Mouse (Mus musculus) right cerebral cortex, postnatal 25 days (tissue): Measurements from ENCODE around the gene Npc2.
A peak's percentile ranks its signal among the peaks of the same experiment; 100 is the strongest.

Source experiments
- DNase-seq: peaks from one replicate; pipeline ENCODE4 v3.0.0; 2022

Gene Npc2

DNA sequence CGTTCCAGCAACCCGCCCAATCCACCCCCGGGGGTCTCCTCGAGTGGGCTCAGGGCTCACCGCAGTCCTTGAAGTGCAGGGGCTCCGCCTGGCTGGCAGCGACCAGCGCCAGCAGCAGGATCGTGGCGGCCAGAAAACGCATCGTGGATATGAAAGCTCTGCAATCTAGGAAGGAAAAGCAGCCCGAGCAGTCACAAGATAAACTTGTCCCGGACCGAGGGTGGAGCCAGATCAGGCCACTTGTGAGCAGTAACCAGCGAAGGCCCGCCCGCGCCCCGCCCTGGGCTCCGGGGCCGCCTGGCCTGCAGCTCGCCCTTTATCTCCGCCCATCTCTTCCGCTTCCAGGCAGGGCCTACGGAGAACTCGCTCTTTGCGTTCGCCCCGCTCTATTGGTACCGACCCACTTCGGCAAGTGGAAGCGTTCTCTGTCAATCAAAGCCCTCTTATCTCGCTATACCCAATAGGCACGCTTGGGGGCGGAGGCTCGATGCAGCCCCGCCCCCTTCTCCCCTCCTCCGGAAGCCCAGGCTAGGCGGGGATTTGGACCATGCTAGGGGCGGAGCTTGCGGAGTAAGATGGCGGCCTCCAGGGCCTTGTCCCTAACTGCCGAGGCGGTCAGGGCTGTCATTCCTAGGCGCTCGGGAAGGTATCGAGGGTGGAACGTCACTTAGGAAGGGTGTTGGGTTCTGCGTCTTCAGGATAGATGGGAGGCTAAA, at the start of gene Npc2, which contains the start of gene Isca2:
TSS of gene Npc2 (minus strand) at position 427 of the 716 bp plus-strand sequence.
TSS of gene Isca2 (plus strand) at position 526 of the 716 bp plus-strand sequence.
- DNase-seq, result peak; percentile 95

DNA sequence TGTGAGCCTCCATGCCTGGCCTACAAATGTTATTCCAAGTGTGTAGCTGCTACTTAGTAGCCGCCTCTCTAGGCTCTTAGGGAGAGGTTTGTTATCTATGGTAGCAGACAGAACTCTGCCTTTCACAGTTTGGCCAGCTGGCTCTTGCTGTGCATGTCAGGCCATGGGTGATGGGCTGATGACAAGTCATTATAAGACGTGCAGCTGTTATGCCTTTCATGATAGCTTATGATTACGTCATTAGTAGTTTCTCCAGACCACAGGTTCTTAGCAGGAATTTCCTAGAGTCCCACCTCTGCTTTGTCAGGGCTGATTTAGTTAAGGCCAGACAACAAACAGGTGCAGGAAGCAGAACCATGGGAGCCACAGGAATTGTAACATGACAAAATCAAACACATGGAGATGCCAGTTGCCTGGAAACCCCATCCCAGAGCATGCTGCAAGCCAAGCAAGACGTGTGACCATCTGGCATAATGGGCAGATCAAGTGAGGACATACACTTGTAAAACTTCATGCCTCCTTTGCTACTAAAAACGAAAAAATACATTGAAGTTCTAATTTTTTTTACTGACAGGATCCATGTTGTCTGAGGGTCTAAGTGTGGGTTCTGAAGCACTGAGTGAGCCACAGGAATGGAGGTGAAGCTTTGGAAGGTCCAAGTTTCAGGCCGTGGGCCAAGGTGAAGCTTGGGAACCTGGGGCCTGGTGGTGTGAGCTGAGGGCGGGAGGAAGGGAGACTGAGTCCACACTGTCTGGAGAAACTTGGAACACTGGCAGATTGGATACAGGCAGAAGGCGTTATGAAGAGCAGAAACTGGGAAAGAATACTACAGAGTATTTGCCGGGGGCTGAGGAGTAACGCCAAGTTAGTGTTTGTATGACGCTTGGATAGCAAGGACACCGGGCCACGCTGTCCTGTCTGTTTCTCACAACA, 46.5 kb upstream of the Npc2 start:
- DNase-seq, result peak; percentile 29

DNA sequence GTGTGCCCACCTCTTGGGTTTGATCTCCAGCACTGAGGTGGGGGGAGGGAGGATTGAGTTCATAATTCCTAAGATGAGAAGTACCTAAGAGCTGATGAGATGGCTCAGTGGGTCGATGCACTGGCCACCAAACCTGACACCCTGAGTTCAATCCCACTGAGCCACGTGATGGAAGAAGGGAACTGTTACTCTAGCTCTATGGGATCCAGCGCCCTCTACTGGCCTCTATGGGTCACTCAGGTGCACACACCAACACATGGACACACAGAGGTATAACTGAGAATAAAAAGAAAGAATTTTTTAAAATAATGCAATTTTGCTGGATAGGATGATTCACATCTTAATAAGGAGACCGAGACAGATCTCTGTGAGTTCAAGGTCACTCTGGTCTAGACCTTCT, 45.5 kb upstream of the Npc2 start:
- no peak for DNase-seq

DNA sequence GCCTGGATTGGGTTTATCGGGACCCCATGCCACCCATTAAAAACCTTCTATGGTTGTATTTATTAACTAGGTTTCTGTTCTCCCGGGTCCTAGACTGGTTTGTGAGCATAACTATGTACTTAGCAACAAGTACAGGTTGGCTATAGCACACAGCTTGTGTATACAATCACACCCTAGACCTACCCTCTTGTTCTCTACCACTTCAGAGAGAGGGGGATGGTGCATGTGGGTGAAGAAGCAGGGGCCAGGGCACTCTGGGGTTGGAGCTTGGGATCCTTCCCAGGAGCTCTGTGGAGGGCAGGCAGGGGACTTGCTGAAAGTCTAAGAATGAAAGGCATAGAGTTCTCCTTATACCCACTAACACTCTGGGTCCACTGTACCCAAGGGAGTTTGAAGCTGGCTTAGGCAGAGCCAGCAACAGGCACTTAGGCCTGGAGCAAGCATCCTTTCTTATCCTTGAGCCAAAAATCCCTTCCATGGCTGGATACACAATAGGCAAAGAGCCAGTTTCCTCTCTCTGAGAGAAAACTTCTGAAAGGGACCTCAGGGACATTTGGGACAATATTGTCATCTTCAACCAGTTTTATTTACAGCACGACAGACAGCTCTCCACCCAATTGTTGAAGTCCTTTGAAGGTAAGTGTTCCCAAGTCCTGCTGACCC, 41.8 kb upstream of the Npc2 start:
- DNase-seq, result no peak

DNA sequence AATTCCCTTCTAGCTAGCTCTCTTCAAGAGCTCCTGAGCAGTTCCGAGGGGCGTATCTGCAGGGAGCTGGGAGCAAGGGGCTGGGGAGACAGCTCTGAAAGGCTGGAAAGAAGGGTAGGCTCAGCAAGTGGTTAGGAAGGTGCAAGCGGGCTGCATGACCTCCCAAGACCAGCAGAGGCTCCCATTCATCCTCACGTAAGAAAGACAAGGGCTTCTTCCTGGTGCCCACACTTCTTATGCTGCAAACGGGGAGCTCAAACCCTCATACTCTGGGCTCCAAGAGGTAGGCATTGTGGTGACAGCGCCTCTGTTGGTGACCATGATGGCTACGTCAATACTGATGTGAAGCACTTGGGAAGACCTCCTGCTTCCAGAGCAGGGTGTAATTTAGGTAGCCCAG, 40.8 kb upstream of the Npc2 start:
- DNase-seq, result no peak

DNA sequence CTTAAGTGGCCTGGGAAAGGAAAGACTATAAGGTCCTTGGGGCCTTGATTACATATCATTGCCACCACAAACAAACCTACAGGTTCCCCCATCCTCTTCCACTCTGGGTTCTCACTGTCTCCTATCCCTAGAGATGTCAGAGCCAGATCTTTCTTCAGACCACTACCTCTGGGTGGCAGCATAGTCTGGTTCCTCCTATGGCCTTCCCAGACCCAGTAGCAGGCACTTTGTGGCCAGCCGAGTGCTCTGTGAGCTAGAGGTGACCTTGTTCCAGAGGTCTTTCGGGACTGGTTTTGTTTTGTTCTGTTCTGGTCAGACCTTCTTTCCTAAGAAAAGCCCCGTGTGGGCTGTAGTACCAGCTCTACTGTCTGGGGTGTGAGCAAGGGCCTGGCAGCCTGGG, 39.1 kb upstream of the Npc2 start:
- DNase-seq, result no peak

DNA sequence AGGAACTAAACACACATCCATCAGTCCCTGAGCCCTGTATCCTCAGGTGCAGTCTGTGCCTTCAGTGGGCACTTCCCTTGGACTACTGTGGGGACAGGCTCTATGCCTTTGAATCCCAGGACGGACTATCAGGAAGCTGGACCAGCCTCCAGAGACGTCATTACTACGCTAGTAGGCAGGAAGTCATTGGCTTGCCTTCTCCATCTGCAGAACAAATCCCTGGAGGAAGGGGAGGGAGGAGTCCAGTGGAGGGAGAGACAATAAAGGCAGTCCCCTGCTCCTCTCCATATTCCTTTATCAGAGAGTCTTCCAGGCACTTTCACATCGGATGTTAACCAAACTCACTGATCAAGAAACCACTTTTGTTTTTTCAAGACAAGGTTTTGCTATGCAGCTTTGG, 38.6 kb upstream of the Npc2 start:
- no peak for DNase-seq

DNA sequence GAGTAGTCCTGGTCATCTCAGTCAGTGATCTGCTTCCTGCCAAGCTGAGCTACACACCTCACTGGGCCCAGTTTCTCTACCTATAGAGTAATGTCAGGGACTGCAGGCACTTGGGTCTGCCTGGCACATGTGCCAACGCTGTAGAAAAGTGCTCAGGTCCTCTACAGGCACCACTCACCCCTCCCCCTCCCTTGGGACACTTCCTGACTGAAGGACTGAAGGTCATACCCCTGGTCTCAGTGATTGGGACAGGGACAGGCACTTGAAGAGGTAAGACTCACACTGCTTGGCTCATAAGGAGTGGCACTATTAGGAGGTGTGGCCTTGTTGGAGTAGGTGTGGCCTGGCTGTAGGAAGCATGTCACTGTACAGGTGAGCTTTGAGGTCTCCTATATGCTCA, 37.9 kb upstream of the Npc2 start:
- no peak for DNase-seq

DNA sequence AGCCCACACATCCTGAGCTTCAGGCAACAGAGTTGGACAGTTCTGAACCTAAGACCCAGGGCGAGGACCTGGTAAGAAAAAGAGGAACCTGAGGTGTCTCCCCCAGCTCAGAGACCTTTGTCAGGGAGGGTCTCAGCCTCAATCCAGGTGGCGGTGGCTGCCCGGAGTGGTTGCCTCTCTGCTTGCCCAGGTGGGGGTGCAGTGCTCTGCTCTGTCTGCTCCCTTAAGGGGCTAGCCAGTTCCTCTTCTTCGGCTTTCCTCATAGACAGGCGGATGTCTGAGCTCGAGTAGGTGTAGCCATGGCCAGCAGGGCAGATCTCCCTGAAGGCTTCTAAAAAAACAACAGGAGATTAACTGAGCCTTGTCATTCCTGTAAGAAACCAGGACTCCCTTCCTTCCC, 36.1 kb upstream of the Npc2 start:
- DNase-seq, result no peak

DNA sequence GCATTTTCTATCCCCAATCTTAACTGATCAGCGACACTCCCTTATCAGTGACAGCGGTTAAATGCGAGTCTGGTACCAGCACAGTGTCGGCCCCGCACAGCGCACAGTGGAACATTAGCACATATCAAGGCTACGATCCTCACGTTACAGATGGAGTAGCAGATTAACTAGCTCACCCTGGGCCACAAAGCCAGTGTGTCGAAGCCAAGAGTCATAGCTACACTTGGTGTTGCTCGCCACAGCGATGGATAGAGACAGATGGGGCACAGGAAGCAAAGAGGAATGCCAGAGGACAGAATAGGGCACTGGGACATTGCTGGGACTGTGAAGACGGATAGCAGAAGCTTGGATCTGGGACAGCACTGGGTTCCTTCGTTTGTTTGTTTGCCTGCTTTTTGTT, 34.4 kb upstream of the Npc2 start:
- DNase-seq, result no peak

DNA sequence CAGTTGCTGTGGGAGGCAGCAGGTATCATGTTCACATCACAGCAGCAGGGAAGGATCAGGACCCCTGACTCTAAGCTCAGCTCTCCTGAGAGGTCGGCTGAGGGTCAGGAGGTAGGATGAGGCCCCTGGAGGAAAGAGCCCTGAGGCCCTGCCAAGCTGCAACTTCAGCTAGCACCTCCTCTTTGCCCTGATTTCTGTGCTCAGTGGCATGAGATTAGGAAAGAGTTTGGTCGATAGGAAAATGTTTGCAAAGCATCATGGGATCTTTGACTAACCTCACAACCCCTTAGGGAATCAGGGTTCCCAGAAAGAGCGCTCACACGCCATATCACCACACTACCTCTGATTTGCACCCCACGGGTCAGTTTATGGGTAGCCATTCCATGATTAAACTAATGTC, 33.8 kb upstream of the Npc2 start:
- no peak for DNase-seq

DNA sequence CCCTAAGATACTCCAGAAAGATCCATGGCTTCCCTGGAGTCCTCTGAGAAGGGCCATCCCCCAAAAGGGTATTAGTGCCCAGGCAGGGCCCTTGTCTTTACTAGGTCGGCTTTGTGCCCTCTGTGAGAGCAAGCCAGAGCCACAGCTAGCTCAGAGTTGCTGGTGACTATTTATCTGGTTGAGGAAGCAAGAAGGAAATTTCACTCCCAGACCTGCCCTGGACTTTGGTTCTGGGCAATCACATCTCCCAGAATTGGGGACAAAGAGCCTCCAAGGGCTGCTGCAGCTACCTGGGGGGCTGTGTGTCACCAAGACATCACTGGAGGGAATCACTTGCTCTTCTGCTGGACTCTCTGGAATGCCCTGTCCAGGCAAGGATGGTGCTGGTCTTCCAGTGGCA, 33.1 kb upstream of the Npc2 start:
- no peak for DNase-seq

DNA sequence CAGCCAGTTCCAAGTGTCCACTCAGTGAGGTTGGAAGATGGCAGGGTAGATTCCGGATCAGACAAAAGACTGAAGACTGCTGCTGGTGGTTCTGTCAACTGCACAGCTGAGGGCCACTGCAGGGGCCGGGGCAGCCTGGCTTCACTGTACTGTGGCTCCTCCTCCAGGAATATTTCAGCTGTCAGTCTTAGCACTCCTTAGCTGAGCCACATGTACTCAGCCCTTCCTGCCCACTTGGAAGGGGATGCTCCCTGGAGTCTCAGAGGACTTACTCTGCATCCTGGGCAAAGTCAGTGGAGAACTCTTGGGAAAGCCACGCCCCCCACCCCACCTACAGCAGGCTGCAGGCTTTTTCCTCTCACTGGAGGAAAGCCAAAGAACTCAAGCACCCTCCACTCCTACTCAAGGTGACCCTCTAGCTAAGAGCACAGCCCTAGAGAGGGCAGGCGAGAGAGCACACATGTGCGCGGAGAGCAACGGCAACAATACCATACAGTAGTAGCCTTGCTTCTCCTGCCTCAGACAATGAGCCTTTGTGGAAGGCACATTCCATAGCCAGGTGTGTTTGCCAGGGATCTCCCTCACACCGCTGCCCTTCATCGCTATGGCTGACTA, 32.4 kb upstream of the Npc2 start:
- no peak for DNase-seq

DNA sequence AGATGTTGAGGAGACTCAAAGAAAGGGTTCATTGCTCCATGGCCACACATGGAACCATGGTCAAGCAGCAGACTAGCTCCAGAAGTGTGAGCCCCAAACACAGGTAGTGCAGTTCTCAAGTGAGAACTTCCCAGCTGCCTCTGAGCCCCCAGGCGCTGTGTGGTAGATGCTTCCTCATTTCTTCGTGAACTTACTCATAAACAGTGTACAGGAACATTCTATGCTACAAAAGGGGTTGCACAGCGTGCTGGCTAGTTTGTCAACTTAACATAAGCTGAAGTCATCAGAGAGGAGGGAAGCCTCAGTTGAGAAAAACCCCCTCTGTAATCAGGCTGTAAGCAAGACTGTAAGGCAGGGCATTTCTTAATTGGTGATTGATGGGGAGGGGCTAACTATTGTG, 29.7 kb upstream of the Npc2 start:
- DNase-seq, result no peak

DNA sequence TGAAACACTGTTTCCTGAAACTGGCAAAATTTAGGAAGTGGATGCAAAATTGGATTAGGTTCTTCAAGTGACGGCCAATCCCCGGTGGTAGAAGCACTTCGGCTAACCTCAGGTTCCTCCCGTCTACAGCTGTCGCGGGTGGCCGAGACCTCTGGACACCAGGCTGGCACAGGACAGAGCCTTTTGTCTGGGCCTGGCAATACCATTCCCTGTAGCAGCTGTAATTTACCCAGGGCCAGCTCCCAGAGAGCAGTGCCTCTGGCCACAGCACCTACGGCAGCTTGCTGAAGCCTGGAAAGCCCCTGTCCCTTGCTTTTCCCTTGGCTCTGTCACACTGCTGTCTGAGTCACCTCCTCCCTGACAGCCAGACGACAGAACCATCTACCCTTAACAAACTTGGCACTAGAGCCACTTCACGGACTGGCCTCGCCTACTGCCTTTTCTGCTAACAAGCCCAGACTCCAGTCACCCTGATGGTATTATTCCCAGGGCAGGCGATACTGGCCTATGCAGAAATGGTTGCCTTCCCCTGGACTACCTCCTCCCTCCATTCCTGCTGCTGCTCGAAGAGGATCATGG, 28.7 kb upstream of the Npc2 start:
- DNase-seq, result no peak

DNA sequence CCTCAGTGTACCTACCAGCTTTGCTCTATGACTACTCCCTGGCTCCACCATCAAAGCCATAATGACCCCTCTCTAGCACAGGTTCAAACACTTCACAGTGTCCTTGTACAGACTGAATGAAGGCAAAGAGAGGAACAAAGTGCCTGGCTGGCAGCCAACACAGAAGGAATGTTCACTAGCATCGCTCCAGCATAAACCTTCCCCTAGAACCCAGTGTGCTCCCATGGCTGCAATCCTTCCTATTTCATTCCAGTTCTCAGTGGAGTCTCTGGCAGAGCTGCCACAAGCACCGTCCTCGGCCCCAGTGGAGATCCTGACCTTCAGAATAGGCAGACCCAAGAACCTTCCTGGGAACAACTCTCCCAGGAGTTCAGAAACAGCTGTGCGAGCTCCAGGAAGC, 27.5 kb upstream of the Npc2 start:
- DNase-seq, result no peak

DNA sequence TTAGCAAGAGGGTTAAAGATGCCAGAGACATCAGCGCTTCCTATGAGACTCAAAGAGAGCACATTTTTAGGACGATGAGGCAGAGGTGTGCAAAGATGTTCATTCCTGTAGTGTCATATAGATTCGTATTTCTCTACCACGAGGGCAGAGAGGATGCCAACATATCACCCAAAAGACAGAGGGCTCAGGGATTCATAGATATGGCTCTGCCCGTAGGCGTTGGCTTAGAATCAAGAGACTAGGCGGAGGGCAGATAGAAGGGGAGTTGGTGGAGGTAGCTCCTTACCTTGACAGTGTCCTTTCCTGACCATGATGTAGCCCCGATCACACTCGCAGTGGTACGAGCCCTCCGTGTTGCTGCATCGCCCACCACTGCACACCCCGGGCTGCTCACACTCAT, 26.1 kb upstream of the Npc2 start:
- no peak for DNase-seq

DNA sequence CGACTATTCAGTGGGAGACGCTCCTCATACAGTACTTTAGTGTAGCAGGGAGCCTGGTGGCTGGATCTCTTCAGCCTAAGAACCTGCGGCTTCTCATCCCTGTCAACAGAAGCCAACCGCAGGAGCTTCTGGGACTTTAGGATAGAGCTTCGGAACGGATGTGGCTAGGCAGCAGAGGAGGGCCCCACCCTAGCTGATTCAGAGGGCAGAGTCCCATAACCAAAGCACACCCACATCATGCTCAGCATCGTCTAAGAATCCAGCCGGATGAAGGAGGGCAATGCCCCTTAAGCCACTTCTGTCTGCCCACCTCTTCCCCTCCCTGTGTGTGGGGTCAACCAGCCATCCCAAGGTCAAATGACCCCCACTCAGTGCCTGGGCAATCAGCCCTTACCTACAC, 21.7 kb upstream of the Npc2 start:
- no peak for DNase-seq

DNA sequence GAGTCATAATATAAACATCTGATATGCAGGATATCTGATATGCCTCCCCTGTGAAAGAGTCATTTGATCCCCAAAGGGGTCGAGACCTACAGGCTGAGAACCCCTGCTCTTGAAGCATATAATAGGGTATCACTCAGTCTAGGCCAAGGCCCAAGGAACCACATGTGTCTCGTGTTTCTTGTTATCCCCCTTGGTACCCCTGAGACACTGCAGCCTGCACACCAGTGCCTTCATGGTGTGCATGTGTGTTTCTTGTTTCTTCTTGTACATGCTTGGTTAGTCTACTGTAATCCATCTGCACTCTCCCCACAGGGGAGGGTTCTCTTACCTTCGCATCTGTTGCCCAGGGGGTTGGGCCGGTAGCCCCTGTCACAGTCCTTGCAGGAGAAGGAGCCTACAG, 19.7 kb upstream of the Npc2 start:
- no peak for DNase-seq

DNA sequence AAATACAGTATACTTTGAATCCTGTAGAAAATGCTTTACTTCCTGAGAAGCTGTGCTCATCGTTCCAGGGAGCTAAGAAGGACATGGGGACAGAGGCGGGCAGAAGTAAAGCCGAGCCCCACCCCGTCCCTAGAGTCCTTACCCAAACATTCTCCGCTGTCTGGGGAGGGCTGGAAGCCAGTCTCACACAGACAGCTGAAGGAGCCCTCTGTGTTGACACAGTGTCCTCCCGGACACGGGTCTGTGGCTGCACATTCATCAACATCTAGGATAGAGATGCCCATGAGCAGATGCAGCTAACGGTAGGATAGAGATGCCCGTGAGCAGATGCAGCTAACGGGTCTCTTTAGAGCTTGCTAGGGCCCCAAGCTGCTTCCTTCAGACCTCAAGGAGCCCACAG, 17.9 kb upstream of the Npc2 start:
- DNase-seq, result no peak

DNA sequence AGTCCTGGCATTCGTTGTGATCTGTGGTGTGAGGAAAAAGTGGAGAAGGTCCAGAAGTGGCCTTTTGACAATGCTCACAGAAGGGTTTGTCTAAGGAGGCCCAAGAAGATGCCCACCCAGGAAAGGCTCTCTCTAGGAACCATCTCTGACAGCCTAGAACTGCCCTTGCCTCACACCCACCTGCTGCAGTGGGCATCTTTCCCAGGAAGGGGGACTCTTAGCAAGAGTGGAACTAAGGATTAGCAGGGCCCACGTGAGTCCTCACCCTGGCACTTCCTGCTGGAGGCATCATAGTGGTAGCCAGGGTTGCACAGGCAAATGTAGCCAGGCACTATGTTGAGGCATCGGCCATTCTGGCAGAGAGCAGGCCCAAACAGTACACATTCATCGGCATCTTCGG, 13.1 kb upstream of the Npc2 start:
- DNase-seq, result no peak

DNA sequence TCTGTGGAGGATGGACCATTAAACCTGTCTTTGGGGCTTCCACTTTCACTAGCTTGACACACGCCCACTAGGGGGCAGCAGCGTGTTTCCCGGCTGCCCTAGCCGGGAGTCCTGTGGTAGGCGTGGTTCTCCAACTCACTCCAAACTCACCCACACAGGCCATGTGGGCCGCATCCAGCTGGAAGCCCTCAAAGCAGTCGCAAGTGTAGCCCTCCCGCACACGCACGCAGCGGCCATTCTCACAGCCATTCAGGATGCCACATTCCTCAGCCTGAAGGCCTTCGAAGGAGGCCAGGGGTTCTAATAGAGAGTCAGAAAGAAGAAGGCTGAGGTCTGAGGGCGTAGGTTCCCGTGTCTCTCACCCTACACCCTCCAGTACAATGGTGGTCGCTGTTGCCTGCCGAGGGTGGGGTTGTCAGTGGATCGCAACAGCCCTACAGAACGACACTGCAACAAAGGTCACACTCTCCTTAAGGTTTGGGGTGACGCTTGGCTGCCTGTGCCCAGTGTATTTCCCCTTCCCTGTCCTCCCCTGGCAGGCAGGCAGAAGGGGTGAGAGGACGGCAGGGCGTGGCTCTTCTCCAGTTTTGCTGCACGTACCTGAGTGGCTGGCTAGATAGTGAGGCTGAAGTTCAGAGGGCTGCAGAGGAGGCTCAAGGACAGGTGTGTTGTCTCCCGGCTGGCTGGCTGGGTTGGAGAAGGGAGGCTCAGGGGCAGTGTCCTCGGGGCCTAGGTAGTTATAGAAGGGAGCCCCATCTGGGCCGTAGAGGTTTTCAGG, 11.8 kb upstream of the Npc2 start:
- peak; percentile 83 for DNase-seq
